Mouse (Mus musculus) testis, adult 2 months (tissue): ENCODE measurements at regions not wholly inside any gene's neighbourhood (a gene's known extent, or its start where the extent isn't known, plus 50 kb on each side); places are given as distances from the start of the nearest gene placed in this dataset.

Experiments
- H3K27ac ChIP-seq: fragments of 200-500 bp; 2 replicates; pipeline ENCODE4 v1.5.1; 2012; ENCODE audit warnings: low read depth, low read length; ENCODE audit not compliant: control insufficient read depth, insufficient read depth
- H3K27me3 ChIP-seq: fragments of 200-500 bp; 2 replicates; pipeline ENCODE4 v1.6.1; 2012; ENCODE audit warnings: mild to moderate bottlenecking, low read length, moderate library complexity; ENCODE audit not compliant: control insufficient read depth, insufficient read depth
- H3K36me3 ChIP-seq: fragments of 200-500 bp; 2 replicates; pipeline ENCODE4 v1.6.1; 2012; ENCODE audit warnings: mild to moderate bottlenecking, low read length; ENCODE audit not compliant: control insufficient read depth, insufficient read depth
- H3K4me1 ChIP-seq: fragments of 200-500 bp; 2 replicates; pipeline ENCODE4 v1.6.1; 2012; ENCODE audit warnings: low read length; ENCODE audit not compliant: control insufficient read depth, insufficient read depth
- H3K4me3 ChIP-seq: fragments of 200-500 bp; 2 replicates; pipeline ENCODE4 v1.5.1; 2012; ENCODE audit warnings: low read depth, mild to moderate bottlenecking, low read length, moderate library complexity, mixed read lengths; ENCODE audit not compliant: control insufficient read depth
- CTCF ChIP-seq: fragments of 200-500 bp; IDR thresholded peaks from 2 replicates; pipeline ENCODE4 v1.5.1; 2012; ENCODE audit warnings: low read depth, mild to moderate bottlenecking, inconsistent platforms, low read length, moderate library complexity; ENCODE audit not compliant: control insufficient read depth, insufficient read depth, insufficient replicate concordance
- POLR2A ChIP-seq: fragments of 200-500 bp; IDR thresholded peaks from 2 replicates; pipeline ENCODE4 v1.6.1; 2012; ENCODE audit warnings: low read depth, mild to moderate bottlenecking, inconsistent platforms, low read length, moderate library complexity; ENCODE audit not compliant: control insufficient read depth

- TF ChIP-seq CTCF (no peak), POLR2A (no peak)
- Histone ChIP-seq H3K27ac (no peak overlapping the region), H3K4me1 (no peaks in the 10 kb centered on the region), H3K4me3 (no peak overlapping the region), H3K27me3 (no peaks in the 10 kb centered on the region), H3K36me3 (no peaks in the 10 kb centered on the region)
Observed at GRCm38 (mm10) chr7:117303705-117304104, 77.1 kb upstream of the Xylt1 start.

GRCm38 (mm10) chr7:117310586-117311200 lies 70.1 kb upstream of the Xylt1 start:
- Histone ChIP-seq H3K36me3 (no peaks in the 10 kb centered on the region), H3K27me3 (no peaks in the 10 kb centered on the region), H3K4me3 (no peak overlapping the region), H3K27ac (no peak overlapping the region), H3K4me1 (no peaks in the 10 kb centered on the region)
- TF ChIP-seq POLR2A = no peak
- TF ChIP-seq CTCF = no peak

GRCm38 (mm10) chr7:117311316-117311715 lies 69.5 kb upstream of the Xylt1 start:
- Histone ChIP-seq H3K4me3 (no peak overlapping the region), H3K27me3 (no peaks in the 10 kb centered on the region), H3K36me3 (no peaks in the 10 kb centered on the region), H3K4me1 (no peaks in the 10 kb centered on the region), H3K27ac (no peak overlapping the region)
- TF ChIP-seq POLR2A (no peak), CTCF (no peak)

- no peak for TF ChIP-seq CTCF
- no peak for TF ChIP-seq POLR2A
- H3K27ac ChIP-seq = no peak overlapping the region
- H3K36me3 ChIP-seq = no peaks in the 10 kb centered on the region
- no peak overlapping the region for H3K4me3 ChIP-seq
- H3K4me1 ChIP-seq = no peaks in the 10 kb centered on the region
- H3K27me3 ChIP-seq = no peaks in the 10 kb centered on the region
Observed at GRCm38 (mm10) chr7:117316126-117316805, 64.5 kb upstream of the Xylt1 start.

GRCm38 (mm10) chr7:117317362-117317761 lies 63.4 kb upstream of the Xylt1 start:
- H3K4me1 ChIP-seq = no peaks in the 10 kb centered on the region
- no peak overlapping the region for H3K4me3 ChIP-seq
- H3K27me3 ChIP-seq = no peaks in the 10 kb centered on the region
- H3K36me3 ChIP-seq = no peaks in the 10 kb centered on the region
- H3K27ac ChIP-seq = no peak overlapping the region
- no peak for TF ChIP-seq CTCF
- TF ChIP-seq POLR2A = no peak

GRCm38 (mm10) chr7:117320552-117320951 lies 60.2 kb upstream of the Xylt1 start:
- H3K4me3 ChIP-seq = no peak overlapping the region
- TF ChIP-seq CTCF (no peak), POLR2A (no peak)
- no peak overlapping the region for H3K27ac ChIP-seq
- H3K36me3 ChIP-seq = no peaks in the 10 kb centered on the region
- H3K27me3 ChIP-seq = no peaks in the 10 kb centered on the region
- no peaks in the 10 kb centered on the region for H3K4me1 ChIP-seq
